Comparison of ENCODE assay signal across 7 mouse cellular contexts in the genomic region with DNA sequence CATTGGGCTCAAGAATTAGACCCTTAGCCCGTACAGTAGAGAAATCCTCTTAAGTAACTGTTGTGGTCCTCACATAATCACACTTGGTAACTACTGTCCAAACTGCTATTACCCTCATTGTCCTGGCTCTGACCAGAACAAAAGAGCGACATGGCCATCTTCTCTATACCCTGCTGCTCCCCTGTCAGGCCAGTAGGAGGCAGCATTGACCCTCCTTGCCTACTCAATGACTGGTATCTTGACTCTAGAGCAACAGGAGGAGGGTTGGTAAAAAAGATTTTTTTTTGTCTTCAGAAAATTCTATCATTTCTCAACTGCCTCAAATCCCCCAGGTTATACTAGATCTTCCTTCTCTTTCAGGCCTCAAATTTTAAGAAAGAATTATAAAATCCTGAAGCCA.
DNase-seq lines count a peak whose midpoint lies in the region; ATAC-seq and TF ChIP-seq lines count a peak whose summit lies in the region.

No protein-coding gene starts in this region.

- H3K9me3 ChIP-seq in liver, embryonic 12.5 days (replicated peaks): no peaks in the 10 kb centered on the region

- H3K27ac ChIP-seq in liver, adult 2 months (replicated peaks; ENCODE audit: insufficient read depth, low read depth, low read length): no peak overlapping the region
- H3K27ac ChIP-seq in liver, embryonic 12.5 days: no peak overlapping the region

- 57% methylated on average over 2 of the region's 2 CpGs for WGBS in liver, adult 2 months
- 37% methylated on average over 2 of the region's 2 CpGs for WGBS in liver, embryonic 12.5 days (ENCODE audit: insufficient replicate concordance)

- ATAC-seq in liver, embryonic 12.5 days: no peak
- peak; percentile 77 for ATAC-seq in erythroblast, adult 5-6 weeks (replicated peaks; ENCODE audit: low FRiP score, poor library complexity, severe bottlenecking)
- ATAC-seq in monocyte, adult 5-6 weeks (replicated peaks; ENCODE audit: insufficient number of reproducible peaks, low FRiP score, low TSS enrichment, poor library complexity, severe bottlenecking): no peak

- TF ChIP-seq POLR2A in liver, adult 2 months (IDR thresholded peaks at IDR 0.05; ENCODE audit: extremely low read depth, insufficient read depth, low read length): no peak

- no peaks in the 10 kb centered on the region for H3K36me3 ChIP-seq in liver, adult 2 months (ENCODE audit: control insufficient read depth, insufficient read depth, low read length)
- no peaks in the 10 kb centered on the region for H3K36me3 ChIP-seq in liver, embryonic 12.5 days

- H3K27me3 ChIP-seq in liver, adult 2 months (ENCODE audit: control insufficient read depth, insufficient read depth, low read length): no peaks in the 10 kb centered on the region
- H3K27me3 ChIP-seq in liver, embryonic 12.5 days (replicated peaks): no peaks in the 10 kb centered on the region

- H3K4me3 ChIP-seq in liver, adult 2 months (ENCODE audit: insufficient read depth, low read depth, low read length): no peak overlapping the region
- no peak overlapping the region for H3K4me3 ChIP-seq in liver, embryonic 12.5 days

- no peak overlapping the region for H3K9ac ChIP-seq in liver, adult 2 months (ENCODE audit: low read depth, low read length)
- no peak overlapping the region for H3K9ac ChIP-seq in liver, embryonic 12.5 days

- H3K4me1 ChIP-seq in liver, adult 2 months (ENCODE audit: control insufficient read depth, insufficient read depth, low read length): no peaks in the 10 kb centered on the region
- no peaks in the 10 kb centered on the region for H3K4me1 ChIP-seq in liver, embryonic 12.5 days

- peak; percentile 76 for TF ChIP-seq CTCF in liver, adult 2 months (IDR thresholded peaks at IDR 0.05; ENCODE audit: low read depth, low read length)

- no peaks in the 10 kb centered on the region for H3K79me2 ChIP-seq in liver, adult 2 months (ENCODE audit: control insufficient read depth, insufficient read depth, low read length)

- DNase-seq in liver, adult 2 months (ENCODE audit: extremely low read depth, low read depth, low spot score): peak; percentile 16
- DNase-seq in MEL-GATA-1-ER (ENCODE audit: extremely low read depth, low read depth): peak; percentile 9
- peak; percentile 55 for DNase-seq in brain, adult 2 months (ENCODE audit: low read depth, low spot score)
- peak; percentile 62 for DNase-seq in lung, postnatal 36 days

- no peak overlapping the region for H3K4me2 ChIP-seq in liver, embryonic 12.5 days

Comparison
In these comparisons a context has a peak if more than half of its experiments do, and no peak if none do; other contexts are left out.
1. DNase-seq: peak in every context shown above with its lines; median percentile 62 in lung, postnatal 36 days; 55 in brain, adult 2 months; 16 in liver, adult 2 months; 9 in MEL-GATA-1-ER.